Mouse (Mus musculus) heart, adult 2 months (tissue): ENCODE measurements around the gene Tjp3.

Source experiments
- CTCF ChIP-seq: fragments of 200-600 bp; IDR thresholded peaks from 2 replicates; pipeline ENCODE4 v1.8.1; 2022; ENCODE audit warnings: antibody characterized with exemption, mild to moderate bottlenecking, moderate library complexity
- EP300 ChIP-seq: fragments of 200-500 bp; IDR thresholded peaks from 2 replicates; pipeline ENCODE4 v1.6.1; 2011; ENCODE audit warnings: low read depth, low read length, control low read depth; ENCODE audit not compliant: insufficient read depth
- POLR2A ChIP-seq: fragments of 200-500 bp; IDR thresholded peaks from 2 replicates; pipeline ENCODE4 v1.6.1; 2011; ENCODE audit warnings: mild to moderate bottlenecking, low read depth, low read length, control low read depth; ENCODE audit not compliant: insufficient read depth

DNA sequence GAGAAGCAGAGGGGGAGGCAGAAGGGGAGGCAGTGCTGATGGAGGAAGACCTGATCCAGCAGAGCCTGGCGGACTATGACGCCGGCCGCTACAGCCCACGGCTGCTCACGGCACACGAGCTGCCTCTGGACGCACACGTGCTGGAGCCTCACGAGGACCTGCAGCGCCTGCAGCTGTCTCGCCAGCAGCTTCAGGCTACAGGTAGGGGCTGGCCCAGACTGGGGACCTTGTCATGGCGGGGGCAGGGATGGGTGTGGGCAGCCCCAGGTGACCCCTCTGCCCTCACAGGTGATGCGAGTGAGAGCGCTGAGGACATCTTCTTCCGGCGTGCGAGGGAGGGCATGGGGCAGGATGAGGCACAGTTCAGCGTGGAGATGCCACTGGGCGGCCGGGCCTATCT lies 33.8 kb upstream of the Tjp3 start:
- TF ChIP-seq POLR2A = no peak
- TF ChIP-seq CTCF = no peak
- no peak for TF ChIP-seq EP300
